Mouse (Mus musculus): ENCODE results near the gene Gm10309. TPM values are rescaled to one million over a fixed set of nuclear protein-coding genes. Genes with fewer than 3 reads are reported as not detected.

The Gm10309 gene
- polyA plus RNA-seq, 1 experiment from 2014 or later: 0.29 TPM

Other genes starting within 250 kb of the Gm10309 start
- gene Epas1, start 248.5 kb upstream of the Gm10309 start, polyA plus RNA-seq (2015; fragmentation: Nextera tagmentation; extraction: Ambion mirVana): 2.8 and 3.4 TPM in 2 replicates

Data from limb, embryonic 13.5 days (tissue).